Mouse (Mus musculus) left cerebral cortex, postnatal 10 days (tissue): ENCODE data around the gene Skap1. TPM values are rescaled to one million over a fixed set of nuclear protein-coding genes. Genes with fewer than 3 reads are reported as not detected.
A peak's percentile ranks its signal among the peaks of the same experiment; 100 is the strongest.

Experiments
- DNase-seq, 2 experiments: peaks; one replicate each; pipeline ENCODE4 v3.0.0; 2021 to 2022; ENCODE audit warnings: low spot score in 2 of 2, mixed read lengths in 1 of 2; ENCODE audit errors: extremely low spot score in 1 of 2
- intact Hi-C: fragments of 180-260 bp; cut with DNase I; formaldehyde crosslinking; loops from one replicate; pipeline ENCODE4 v1.15.1; 2025
- total RNA-seq, 2 experiments: library from RNA; stranded (reverse); gene quantifications; 2 replicates each; pipeline ENCODE4 v1.2.3; 2021

The Skap1 gene
- total RNA-seq, 2 experiments from 2014 or later: 1.3 to 1.6 TPM

DNA sequence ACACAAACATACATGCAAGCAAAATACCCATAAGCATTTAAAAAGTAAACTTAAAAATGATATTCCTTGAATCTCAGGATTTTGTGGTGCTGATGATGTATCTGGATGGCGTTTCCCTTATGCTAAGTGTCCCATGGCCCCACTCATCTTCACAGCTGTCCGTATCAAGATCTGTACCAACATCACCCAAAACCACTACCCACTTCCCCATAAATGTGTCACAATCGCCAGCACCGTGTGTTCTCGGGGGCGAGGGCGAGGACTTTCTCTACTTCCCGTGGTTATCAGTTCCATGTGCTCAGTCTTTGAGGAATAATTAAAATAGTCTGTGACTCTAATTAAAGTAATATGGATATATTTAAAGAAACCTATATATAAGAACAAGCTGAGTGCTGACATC, 189.5 kb downstream of the Skap1 start:
- intact Hi-C loops: no loop called here
- DNase-seq: no peak

DNA sequence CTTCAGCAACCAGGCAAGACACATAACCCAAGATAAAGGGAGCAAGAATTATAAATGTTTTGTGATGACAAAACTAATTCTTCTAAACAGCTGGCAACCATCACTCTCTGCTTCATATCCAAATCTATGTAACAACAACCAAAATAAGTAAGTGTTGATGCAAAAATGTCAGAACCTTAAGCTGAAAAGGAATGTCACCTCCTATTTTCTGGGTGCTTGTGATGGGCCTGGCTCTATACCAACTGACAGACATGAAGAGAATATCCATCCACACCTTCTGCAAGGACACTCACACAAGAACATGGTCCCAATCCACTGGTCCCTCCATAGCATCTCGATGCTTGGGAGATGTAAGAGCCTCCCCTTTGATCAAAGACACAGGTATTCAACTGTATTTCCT, 194.0 kb downstream of the Skap1 start:
- no peak for DNase-seq
- intact Hi-C loops: no loop called here

DNA sequence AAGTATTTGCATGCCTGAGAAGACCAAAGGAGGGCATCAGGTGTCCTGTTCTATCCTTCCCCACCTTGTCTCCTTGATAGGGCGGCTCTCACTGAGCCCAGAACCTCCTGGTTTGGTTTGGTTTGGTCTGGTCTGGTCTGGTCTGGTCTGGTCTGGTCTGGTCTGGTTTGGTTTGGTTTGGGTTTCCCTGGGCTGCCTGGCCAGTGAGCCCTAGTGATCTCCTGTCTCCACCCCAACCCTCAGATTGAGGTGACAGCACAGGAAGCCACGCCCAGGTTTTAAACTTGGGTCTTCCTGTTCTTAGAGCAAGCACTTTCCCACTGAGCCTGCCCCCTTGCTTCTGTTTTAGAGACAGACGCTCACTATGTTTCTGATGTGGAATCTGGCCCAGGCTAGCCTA, 202.5 kb downstream of the Skap1 start:
- intact Hi-C loops: no loop called here

DNA sequence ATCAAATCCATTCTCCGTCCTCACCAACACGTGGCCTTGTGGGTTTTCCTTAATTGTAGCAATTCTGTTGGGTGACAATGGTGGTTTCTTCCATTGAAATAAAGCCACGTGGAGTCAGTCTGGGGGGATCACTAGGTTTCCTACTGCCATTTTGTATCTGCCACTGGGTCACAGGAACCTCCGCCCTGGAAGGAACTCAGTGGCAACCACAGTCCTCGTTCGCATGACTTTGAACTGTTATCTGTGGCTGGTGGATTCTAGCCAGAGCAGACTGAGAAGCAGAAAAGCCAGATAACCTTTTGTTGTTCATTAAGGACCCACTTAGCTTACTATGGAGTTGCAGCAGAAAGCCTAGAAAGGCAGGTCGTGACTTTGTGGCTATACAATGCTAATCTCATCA, 204.0 kb downstream of the Skap1 start:
- DNase-seq: no peak
- intact Hi-C loops: no loop called here

More for the DNA sequence above, 202.5 kb downstream of the Skap1 start:
- no peak for DNase-seq

DNA sequence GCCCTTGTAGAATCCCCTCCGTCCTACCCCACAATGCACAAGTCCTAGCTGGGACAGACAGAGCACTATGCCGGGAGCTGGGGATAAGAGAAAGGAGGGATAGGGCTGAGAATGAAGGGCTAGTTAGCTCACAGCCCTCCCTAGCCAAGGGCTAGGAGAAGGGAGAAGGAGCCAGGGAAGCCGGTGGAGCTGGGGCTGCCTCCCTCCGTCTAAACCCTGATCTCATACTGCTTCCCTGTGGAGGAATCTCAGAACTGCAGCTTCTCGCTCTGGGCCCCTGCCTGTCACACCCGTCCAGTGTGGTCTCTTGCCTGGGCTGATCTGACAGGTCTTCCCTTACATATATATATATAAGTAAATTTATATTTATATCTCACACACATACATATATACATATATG, 209.4 kb downstream of the Skap1 start:
- peak; percentile 31 to 68 for DNase-seq
- intact Hi-C loops: loop anchor here (5.0 kb wide), 1 partner anchor 391 kb away; the partner anchor contains the start of gene Hoxb8

DNA sequence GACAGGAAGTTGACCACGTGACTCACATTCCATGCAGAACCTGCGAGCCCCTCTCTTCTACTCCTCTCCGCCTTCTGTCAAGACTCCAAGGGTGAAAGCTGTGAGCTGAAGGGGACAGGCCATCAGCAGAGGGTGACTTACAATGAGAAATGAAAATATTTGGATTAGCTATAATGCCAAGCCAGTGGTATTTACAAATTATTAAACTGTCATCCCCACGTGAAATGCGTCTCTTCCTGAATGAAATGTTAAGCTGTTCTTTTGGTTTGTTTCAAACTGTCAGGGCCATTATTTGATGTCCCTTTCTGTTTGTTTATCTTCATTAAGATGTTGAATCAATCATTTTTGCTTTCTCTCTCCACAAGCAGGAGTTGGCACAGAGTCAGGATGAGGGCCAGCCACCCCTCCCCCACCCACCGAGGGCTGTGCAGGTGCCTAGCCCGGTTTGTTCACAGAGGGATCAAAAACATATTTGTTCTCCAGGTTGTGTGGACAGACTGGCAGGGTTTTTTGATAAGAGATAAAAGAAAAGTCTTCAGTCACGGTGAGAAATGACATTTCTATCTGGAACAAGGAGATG, 210.5 kb downstream of the Skap1 start:
- intact Hi-C loops: loop anchor here (5.0 kb wide), 1 partner anchor 393 kb away; the partner anchor contains the start of gene Hoxb8
- DNase-seq: no peak

DNA sequence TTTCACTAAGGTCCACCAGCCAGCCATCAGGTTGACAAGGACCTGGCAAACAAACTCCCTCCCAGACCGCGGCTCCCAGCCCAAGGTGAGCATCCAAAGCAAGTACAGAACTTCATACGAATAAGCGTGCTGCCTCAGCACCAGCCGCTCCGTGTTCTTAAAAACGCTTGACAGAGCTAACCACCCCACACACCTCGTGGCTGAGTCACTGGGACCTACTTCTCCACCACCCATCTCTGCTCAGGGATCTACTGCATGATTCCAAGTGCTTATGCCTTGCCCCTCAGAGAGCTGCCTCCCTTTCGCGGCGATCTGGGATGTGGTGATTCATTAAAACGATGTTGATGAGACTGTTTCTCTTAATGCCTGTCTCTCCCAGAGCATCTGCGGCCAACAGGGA, 213.6 kb downstream of the Skap1 start:
- intact Hi-C loops: no loop called here
- DNase-seq: no peak

DNA sequence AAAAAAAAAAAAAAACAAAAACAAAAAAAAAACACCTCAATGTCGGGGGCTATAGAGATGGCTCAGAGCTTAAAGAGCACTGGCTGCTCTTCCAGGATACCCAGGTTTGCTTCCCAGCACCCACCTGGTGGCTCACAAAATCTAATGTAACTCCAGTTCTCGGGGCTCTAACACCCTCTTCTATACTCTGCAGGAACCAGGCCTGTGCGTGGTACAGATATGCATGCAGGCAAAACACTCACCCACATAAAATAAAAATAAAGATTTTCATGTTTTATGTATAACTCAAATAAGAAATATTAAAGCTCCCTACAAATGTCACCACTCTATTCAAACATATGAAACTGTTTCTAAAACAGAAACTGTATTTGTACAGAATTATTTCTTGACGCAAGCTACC, 214.6 kb downstream of the Skap1 start:
- no peak for DNase-seq
- intact Hi-C loops: no loop called here

GRCm38 (mm10) chr11:96685381-96685780, 221.0 kb downstream of the Skap1 start:
- DNase-seq: no peak
- intact Hi-C loops: no loop called here

DNA sequence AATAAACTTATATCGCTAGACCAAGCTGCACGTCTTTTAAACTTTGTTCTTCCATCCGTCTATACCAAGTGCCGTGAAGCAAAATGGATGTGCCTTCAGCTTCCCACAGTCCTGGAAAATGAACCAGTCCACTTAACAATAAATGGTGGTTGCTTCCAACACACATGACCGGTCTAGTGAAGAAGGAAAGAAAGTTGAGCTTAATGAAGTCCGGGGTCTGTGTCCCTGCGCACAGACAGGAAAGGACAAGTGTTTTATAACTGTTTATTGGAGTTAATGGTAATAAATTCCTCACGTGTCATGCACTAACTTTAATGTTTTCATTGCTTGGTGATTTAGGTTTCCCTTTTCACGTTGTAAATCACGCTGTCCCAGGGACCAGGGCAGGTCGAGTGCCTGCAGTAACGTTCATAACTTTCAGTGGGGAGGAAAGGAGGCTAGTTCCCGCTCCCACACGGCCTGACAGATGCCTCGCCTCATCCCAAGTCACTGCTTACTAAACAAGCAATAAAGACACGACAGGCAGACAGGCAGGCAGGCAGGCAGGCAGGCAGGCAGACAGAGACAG, 222.4 kb downstream of the Skap1 start:
- intact Hi-C loops: no loop called here
- DNase-seq: no peak

DNA sequence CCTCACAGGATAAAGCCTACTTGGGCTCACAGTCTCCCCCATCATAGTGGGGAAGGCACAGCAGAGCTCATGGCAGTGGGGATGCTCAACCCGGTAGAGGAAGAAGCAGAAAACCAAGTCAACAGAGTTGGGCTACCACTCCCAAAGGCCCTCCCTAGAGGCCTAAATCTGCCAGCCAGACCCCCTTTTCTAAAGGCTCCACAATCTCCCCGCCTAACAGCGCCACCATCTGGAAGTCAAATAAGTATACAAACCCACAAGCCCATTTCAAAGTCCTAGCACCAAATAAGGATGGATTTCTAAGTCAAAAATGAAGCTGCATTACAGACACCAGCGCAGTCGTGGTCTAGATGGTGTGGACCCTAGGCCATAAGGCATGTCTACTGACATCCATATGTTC, 227.9 kb downstream of the Skap1 start:
- intact Hi-C loops: no loop called here
- no peak for DNase-seq

DNA sequence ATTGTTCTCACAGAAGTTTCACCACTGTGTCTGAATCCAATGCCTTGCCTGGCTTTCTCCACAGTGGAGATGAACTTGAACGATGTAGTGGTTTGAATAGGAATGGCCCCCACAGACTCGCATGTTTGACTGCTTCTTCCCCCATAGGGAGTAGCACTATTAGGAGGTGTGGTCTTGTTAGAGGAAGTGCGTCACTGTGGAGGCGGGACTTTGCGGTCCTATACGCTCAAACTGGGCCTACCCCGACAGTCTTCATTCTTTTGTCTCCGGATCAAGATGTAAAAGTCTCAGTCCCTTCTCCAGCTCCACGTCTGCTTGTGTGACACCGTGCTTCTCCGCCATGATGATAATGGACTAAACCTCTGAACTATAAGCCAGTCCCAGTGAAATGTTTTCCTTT, 229.0 kb downstream of the Skap1 start:
- intact Hi-C loops: no loop called here

DNA sequence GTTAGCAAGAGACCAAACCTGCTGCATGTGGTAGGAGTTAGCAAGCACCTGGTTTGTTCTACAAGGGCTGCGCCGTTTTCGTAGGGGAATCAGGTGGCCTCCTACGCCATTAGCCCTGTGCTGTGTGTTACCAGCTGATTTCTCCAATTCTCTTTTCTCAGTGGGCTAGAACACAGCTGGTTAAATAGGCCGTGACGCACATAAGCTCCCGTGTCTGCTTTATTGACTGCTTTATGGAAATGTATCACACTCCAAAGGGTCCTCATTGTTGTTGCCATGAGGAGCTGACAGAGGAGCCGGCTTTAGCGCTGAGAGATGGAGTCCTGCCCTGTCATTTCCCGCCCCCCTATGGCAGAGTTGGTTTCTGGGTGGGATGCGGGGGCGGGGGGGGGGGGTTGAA, 230.4 kb downstream of the Skap1 start:
- DNase-seq: no peak
- intact Hi-C loops: no loop called here

More for the DNA sequence above, 229.0 kb downstream of the Skap1 start:
- no peak for DNase-seq

DNA sequence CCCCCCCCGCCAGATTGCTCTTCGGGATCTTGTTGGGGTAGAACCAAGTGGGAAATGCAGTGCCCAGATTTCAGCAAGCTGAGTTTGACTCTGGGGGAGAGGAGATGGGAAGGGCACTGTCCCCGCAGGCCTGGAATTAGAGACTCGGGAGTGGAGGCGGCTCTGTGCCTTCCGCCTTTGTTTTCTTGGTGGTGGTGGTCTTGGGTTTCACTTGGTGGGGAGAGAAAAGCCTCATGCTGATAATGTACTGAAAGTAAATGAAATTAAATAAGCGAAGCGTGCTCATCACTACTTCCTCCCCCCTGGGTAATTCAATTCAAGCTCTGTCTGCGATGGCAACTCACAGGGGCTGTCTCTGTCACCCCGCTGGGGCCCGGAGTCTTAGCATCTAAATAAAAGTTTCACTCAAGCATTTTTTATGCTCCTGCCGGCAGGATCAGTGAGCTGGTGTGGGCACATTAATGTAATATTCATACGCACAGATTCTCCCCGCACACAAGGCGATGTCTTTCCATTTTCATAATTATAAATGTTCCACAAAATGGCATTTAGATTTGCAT, 231.9 kb downstream of the Skap1 start:
- intact Hi-C loops: no loop called here
- DNase-seq: no peak

DNA sequence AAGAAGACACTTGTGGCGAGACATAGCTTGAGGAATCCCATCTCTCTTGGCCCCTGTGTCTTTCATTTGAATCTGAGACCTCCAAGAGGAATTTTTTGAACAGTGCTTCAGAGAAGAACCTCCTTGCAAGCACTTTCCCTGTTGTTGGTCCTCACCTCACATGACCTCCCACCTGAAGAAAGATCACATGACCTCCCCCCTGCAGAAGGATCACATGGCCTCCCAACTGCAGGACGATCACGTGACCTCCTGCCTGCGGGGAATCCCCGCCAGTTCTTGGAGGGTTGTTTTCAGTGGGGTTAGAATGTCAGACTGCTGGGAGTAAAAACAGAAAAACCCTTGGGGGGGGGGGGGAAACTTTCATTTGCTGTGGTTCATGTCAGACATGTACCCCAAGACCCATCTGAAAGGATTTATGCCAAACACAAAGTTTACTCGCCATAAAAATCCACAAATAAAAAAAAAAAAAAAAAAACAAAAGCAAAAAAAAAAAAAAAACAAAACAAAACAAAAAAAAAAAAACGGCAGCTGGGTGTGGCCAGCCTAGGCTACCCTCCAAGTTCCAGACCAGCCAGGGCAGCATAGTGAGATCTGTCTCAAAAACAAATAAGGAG, 232.6 kb downstream of the Skap1 start:
- DNase-seq: peak in 1 of 2 experiments; percentile 66
- intact Hi-C loops: no loop called here

- intact Hi-C loops: no loop called here
- DNase-seq: no peak
Measured at GRCm38 (mm10) chr11:96697467-96697866, 233.1 kb downstream of the Skap1 start.

DNA sequence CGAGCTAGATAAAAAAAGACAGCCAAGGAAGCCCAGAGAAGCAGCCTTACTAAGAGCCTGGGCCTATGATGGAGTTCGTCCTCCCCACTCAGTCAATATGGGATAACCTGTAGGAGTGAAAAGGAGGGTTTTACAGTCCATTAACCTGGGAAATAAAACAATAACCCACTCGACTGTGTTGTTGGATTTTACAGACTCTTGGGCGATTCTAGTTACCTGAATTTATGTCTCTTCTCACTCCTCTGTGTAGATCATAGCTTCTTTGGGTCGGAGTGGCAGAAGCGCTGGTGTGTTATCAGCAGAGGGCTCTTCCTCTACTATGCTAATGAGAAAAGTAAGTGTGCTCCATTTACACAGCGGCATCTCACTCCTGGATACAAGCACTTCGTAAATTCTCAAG, 239.4 kb downstream of the Skap1 start:
- intact Hi-C loops: no loop called here
- no peak for DNase-seq

DNA sequence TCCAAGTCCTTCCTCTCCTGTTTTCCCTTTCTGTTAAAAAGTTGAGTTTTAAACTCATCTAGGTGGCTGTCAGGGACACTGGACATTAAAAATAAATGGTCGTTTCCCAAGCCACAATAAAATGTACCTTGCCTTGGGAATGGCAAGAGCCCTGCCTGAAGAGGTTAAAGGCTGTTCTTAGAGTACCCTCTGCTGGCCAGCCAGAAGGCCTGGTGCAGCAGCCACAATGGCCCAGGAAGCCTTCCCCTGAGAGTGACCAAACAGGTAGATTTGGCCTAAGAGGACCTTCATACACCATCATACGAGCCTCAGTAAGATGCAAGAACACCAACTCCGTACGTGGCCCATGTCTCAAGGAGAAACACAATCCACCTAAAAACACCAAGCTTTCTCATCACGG, 246.9 kb downstream of the Skap1 start:
- DNase-seq: no peak
- intact Hi-C loops: no loop called here

DNA sequence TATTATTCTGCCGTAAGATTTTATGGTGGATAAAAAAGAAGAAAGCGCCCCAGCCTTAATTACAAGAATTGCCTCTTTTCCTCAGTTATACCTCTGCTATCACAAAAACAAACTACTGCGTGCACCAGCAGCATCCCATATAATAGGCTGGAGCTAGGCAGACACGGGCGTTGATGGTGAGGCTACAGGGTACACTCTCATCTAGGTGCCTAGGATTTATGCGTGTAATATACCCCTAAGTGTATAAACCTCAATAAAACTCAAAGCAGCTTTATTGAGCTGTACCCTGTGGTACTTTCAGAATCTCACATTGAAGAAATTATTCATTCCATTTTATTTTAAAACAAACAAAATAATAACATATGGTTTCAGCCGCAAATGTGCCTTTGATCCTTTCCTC, 247.3 kb downstream of the Skap1 start:
- DNase-seq: no peak
- intact Hi-C loops: no loop called here
